Mouse (Mus musculus): Measurements from ENCODE around the gene Mcf2l. TPM values are rescaled to one million over a fixed set of nuclear protein-coding genes. Genes with fewer than 3 reads are reported as not detected.

Mcf2l gene
- total RNA-seq, 2 experiments from 2014 or later, result 28.4 to 30.9 TPM

- DNase-seq, result no peak
Measured at GRCm38 (mm10) chr8:12994468-12994867, 120.9 kb downstream of the Mcf2l start.

- no peak for DNase-seq
Measured at GRCm38 (mm10) chr8:12995481-12995880, 121.9 kb downstream of the Mcf2l start.

GRCm38 (mm10) chr8:12996831-12997275, 123.2 kb downstream of the Mcf2l start:
- DNase-seq, result peak; percentile 25

GRCm38 (mm10) chr8:12998331-12998730, 124.7 kb downstream of the Mcf2l start:
- DNase-seq, result no peak

- DNase-seq, result no peak
Measured at GRCm38 (mm10) chr8:12999793-13000192, 126.2 kb downstream of the Mcf2l start.

- no peak for DNase-seq
Measured at GRCm38 (mm10) chr8:13007458-13007857, 133.9 kb downstream of the Mcf2l start.

- DNase-seq, result no peak
Measured at GRCm38 (mm10) chr8:13010313-13010712, 136.7 kb downstream of the Mcf2l start.

GRCm38 (mm10) chr8:13019560-13019959, 146.0 kb downstream of the Mcf2l start:
- DNase-seq, result no peak

- DNase-seq, result no peak
Measured at GRCm38 (mm10) chr8:13021830-13022229, 148.2 kb downstream of the Mcf2l start.

- no peak for DNase-seq
Measured at GRCm38 (mm10) chr8:13025487-13026224, 152.1 kb downstream of the Mcf2l start, which contains the start of gene F7. Gene F7, plus strand, starts transcription at chr8:13026034.

- no peak for DNase-seq
Measured at GRCm38 (mm10) chr8:13027615-13028014, 154.0 kb downstream of the Mcf2l start.

- no peak for DNase-seq
Measured at GRCm38 (mm10) chr8:13028482-13028881, 154.9 kb downstream of the Mcf2l start.

GRCm38 (mm10) chr8:13036346-13036812, 162.8 kb downstream of the Mcf2l start:
- no peak for DNase-seq

- DNase-seq, result no peak
Measured at GRCm38 (mm10) chr8:13037015-13037414, 163.4 kb downstream of the Mcf2l start, which contains the start of gene F10. Gene F10, plus strand, starts transcription at chr8:13037308.

- DNase-seq, result no peak
Measured at GRCm38 (mm10) chr8:13037569-13037968, 164.0 kb downstream of the Mcf2l start.

GRCm38 (mm10) chr8:13039054-13039453, 165.4 kb downstream of the Mcf2l start:
- no peak for DNase-seq

GRCm38 (mm10) chr8:13041459-13041858, 167.9 kb downstream of the Mcf2l start:
- no peak for DNase-seq

GRCm38 (mm10) chr8:13047652-13048051, 174.0 kb downstream of the Mcf2l start:
- no peak for DNase-seq

GRCm38 (mm10) chr8:13050550-13050949, 176.9 kb downstream of the Mcf2l start:
- no peak for DNase-seq

GRCm38 (mm10) chr8:13057351-13057750, 183.7 kb downstream of the Mcf2l start:
- no peak for DNase-seq

- no peak for DNase-seq
Measured at GRCm38 (mm10) chr8:13060441-13061150, 187.0 kb downstream of the Mcf2l start, which contains the start of gene Proz. Gene Proz, plus strand, starts transcription at chr8:13060914.

- DNase-seq, result no peak
Measured at GRCm38 (mm10) chr8:13063112-13063511, 189.5 kb downstream of the Mcf2l start.
